Mouse (Mus musculus) liver, embryonic 16.5 days (tissue): ENCODE data around the gene Bace1. TPM values are rescaled to one million over a fixed set of nuclear protein-coding genes. Genes with fewer than 3 reads are reported as not detected.
A peak's percentile ranks its signal among the peaks of the same experiment; 100 is the strongest.

Source experiments
- ATAC-seq: fragments of 200-750 bp; cut with Nextera tagmentation; 2 replicates; pipeline ENCODE4 v1.8.0; 2017; ENCODE audit warnings: low read depth, mild to moderate bottlenecking, moderate number of reproducible peaks, moderate library complexity
- H3K27ac ChIP-seq: fragments of 300-500 bp; sonication (generic); 2 replicates; pipeline ENCODE4 v1.5.1; 2014; ENCODE audit warnings: mild to moderate bottlenecking, low read length
- H3K27me3 ChIP-seq: fragments of 300-500 bp; sonication (generic); 2 replicates; pipeline ENCODE4 v1.6.1; 2014; ENCODE audit warnings: low read depth, low read length, mixed read lengths; ENCODE audit not compliant: control insufficient read depth, insufficient read depth
- H3K36me3 ChIP-seq: fragments of 300-500 bp; sonication (generic); 2 replicates; pipeline ENCODE4 v1.6.1; 2014; ENCODE audit warnings: mild to moderate bottlenecking; ENCODE audit not compliant: control insufficient read depth, insufficient read depth
- H3K4me1 ChIP-seq: fragments of 300-500 bp; sonication (generic); 2 replicates; pipeline ENCODE4 v1.6.1; 2014; ENCODE audit warnings: low read depth, low read length, mixed read lengths; ENCODE audit not compliant: control insufficient read depth
- H3K4me2 ChIP-seq: fragments of 300-500 bp; sonication (generic); 2 replicates; pipeline ENCODE4 v1.6.1; 2014; ENCODE audit warnings: low read depth, low read length, mixed read lengths
- H3K4me3 ChIP-seq: fragments of 300-500 bp; sonication (generic); 2 replicates; pipeline ENCODE4 v1.5.1; 2014; ENCODE audit warnings: low read depth, mild to moderate bottlenecking, low read length
- H3K9ac ChIP-seq: fragments of 300-500 bp; sonication (generic); 2 replicates; pipeline ENCODE4 v1.6.1; 2014; ENCODE audit warnings: low read depth, low read length
- H3K9me3 ChIP-seq: fragments of 300-500 bp; sonication (generic); replicated peaks from 2 replicates; pipeline ENCODE4 v1.6.1; 2016; ENCODE audit warnings: low read length; ENCODE audit not compliant: control insufficient read depth
- WGBS: fragments of 180-500 bp; shearing (Covaris S2); extraction: QIAGEN DNeasy Blood & Tissue Kit; methylation state at CpG from one replicate; pipeline ENCODE4 v1.1.7; 2014; ENCODE audit not compliant: insufficient replicate concordance; 5-methylcytosine and 5-hydroxymethylcytosine counted together
- polyA plus RNA-seq: library from polyadenylated mRNA; unstranded; fragments of >200 nt; fragmentation: Nextera tagmentation; extraction: Ambion mirVana; gene quantifications from 2 replicates; pipeline ENCODE4 v1.2.1, GENCODE M21; 2015

Bace1 gene
- polyA plus RNA-seq, 1 experiment from 2014 or later, result 9.3 TPM

DNA sequence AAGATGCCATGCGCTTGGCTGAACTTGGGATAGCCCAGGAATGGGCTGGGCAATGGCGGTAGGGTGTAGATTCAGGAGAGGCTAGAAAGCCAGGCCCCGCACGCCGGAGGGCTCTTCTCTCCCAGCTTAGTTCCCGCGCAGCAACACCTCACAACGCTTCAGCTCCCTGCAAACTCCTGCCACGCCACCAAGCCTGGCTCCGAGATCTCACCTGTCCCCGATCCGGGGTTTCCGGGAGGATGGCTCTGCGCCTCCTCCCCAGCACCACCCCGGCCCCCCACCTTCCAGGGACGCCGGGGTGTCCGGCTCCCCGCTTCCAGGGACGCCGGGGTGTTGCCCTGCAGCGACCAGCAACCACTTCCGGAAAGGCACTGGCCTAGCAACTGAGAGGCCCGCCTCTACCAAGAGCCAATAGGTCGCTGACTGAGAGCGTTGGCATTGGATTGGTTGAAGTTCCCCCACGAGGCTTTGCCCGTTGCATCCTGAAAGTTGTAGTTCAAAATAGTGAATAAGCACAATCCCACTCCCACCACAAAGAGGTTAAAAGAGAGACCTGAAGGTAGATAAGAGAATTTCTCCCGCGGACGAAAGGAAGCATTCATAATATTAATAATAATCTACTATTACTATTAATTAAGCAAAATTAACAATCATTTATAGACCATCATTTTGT lies 10.0 kb upstream of the Bace1 start, which contains the start of gene Cep164:
Gene Cep164 (minus strand): TSS at position 401 of the 673 bp plus-strand sequence.
- no peaks in the 10 kb centered on the region for H3K36me3 ChIP-seq
- under 1% methylated on average over 31 of the region's 31 CpGs for WGBS
- H3K9me3 ChIP-seq, result no peaks in the 10 kb centered on the region
- peak within 1 kb of the TSS; percentile 70 for H3K9ac ChIP-seq
- H3K4me3 ChIP-seq, result peak within 1 kb of the TSS; percentile 84
- peak within 1 kb of the TSS; percentile 89 for H3K4me2 ChIP-seq
- no peaks in the 10 kb centered on the region for H3K27me3 ChIP-seq
- peak; percentile 98 for ATAC-seq
- H3K27ac ChIP-seq, result no peak within 1 kb of the TSS
- H3K4me1 ChIP-seq, result peaks cover 9% of the 10 kb centered on the region

DNA sequence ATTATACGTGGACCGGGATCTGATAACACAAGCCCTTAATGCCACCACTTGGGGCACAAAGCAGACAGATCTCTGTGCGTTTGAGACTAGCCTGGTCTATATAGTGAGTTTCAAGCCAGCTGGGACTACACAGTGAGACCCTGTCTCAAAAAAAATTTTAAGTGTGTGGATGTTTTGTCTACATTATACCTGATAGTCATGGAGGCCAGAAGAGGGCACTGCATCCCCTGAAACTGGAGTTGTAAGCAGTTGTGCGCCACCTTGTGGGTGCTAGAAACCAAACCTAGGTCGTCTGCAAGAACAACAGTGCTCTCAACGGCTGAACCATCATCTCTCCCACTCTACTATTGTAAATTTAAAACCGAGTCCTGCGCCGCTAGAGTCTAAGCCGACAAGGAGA lies 9.3 kb upstream of the Bace1 start:
- no peaks in the 10 kb centered on the region for H3K9me3 ChIP-seq
- H3K27me3 ChIP-seq, result no peaks in the 10 kb centered on the region
- H3K4me3 ChIP-seq, result peak overlapping the region; percentile 84
- H3K4me1 ChIP-seq, result peaks cover 9% of the 10 kb centered on the region
- WGBS, result 25% methylated on average over 10 of the region's 10 CpGs
- peak overlapping the region; percentile 19; the same call in 1 of the 2 replicates for H3K9ac ChIP-seq
- no peaks in the 10 kb centered on the region for H3K36me3 ChIP-seq
- ATAC-seq, result peak; percentile 27; the same call in 1 of the 2 replicates
- H3K27ac ChIP-seq, result no peak overlapping the region
- H3K4me2 ChIP-seq, result peak overlapping the region; percentile 89

DNA sequence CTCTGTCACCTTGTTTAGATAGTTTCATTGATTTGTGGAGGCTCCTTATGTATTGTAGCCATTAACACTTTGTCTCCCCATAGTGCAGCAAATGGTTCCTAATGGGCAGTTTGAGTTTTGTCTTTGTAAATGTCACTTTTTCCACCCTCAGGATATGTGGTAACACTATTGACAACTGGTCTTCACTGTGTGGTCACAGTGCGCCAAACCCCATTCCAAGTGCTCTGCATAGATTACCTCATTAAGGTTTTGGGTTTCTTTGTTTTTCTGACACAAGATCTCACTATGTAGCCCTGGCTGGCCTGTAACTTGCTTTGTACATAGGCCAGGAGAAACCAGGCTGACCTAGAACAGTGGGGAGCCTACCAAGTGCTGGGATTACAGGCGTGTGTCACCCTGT lies 5.5 kb upstream of the Bace1 start:
- Histone ChIP-seq H3K4me1 (peaks cover 2% of the 10 kb centered on the region), H3K9me3 (no peaks in the 10 kb centered on the region), H3K36me3 (no peaks in the 10 kb centered on the region), H3K27ac (no peak overlapping the region), H3K4me3 (no peak overlapping the region), H3K4me2 (no peak overlapping the region), H3K9ac (no peak overlapping the region), H3K27me3 (no peaks in the 10 kb centered on the region; the same call in 1 of the 2 replicates)
- no peak for ATAC-seq
- 64% methylated on average over 2 of the region's 2 CpGs for WGBS

DNA sequence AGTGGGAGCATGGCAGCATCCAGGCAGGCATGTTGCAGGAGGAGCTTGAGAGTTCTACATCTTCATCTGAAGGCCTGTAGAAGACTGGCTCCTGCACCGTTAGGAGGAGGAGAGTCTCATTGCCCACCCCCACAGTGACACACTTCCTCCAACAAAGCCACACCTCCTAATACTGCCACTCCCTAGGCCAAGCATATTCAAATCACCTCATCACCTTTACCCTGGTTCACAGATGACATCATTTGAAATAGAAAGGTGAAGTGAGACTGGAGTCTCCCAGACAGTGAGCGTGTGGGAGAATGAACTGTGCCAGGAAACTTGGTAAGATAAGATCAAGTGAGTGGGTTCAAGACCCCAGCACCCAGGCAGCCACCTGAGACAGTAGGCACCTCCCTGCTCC lies 4.9 kb upstream of the Bace1 start:
- Histone ChIP-seq H3K4me1 (peaks cover 2% of the 10 kb centered on the region), H3K9me3 (no peaks in the 10 kb centered on the region), H3K9ac (no peak overlapping the region), H3K27me3 (peaks cover 3% of the 10 kb centered on the region), H3K4me2 (no peak overlapping the region), H3K4me3 (no peak overlapping the region), H3K27ac (no peak overlapping the region), H3K36me3 (no peaks in the 10 kb centered on the region)
- no peak for ATAC-seq
- 55% methylated on average over 2 of the region's 2 CpGs for WGBS

DNA sequence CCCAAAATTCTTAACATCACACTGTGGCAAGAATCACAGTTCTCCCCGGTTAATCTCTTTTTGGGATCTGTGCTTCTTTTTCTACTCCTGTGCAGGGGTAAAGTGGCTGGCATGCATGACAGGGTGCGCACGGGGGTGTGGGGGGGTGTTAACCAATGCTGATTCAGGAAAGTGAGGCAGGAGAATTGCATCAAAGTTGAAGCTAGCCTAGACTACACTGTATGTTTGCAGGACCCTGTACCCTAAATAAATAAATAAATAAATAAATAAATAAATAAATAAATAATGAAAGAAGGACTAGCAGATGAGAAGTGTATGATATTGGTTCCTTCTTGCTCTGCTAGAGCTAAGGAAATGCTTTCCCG lies 329 bp upstream of the Bace1 start:
- H3K4me1 ChIP-seq, result peaks cover 5% of the 10 kb centered on the region
- H3K27ac ChIP-seq, result no peak overlapping the region
- H3K9ac ChIP-seq, result no peak overlapping the region
- no peaks in the 10 kb centered on the region for H3K9me3 ChIP-seq
- H3K4me2 ChIP-seq, result peak overlapping the region; percentile 60
- 24% methylated on average over 4 of the region's 4 CpGs for WGBS
- H3K4me3 ChIP-seq, result peak overlapping the region; percentile 67
- H3K27me3 ChIP-seq, result peaks cover 12% of the 10 kb centered on the region
- H3K36me3 ChIP-seq, result no peaks in the 10 kb centered on the region
- no peak for ATAC-seq

DNA sequence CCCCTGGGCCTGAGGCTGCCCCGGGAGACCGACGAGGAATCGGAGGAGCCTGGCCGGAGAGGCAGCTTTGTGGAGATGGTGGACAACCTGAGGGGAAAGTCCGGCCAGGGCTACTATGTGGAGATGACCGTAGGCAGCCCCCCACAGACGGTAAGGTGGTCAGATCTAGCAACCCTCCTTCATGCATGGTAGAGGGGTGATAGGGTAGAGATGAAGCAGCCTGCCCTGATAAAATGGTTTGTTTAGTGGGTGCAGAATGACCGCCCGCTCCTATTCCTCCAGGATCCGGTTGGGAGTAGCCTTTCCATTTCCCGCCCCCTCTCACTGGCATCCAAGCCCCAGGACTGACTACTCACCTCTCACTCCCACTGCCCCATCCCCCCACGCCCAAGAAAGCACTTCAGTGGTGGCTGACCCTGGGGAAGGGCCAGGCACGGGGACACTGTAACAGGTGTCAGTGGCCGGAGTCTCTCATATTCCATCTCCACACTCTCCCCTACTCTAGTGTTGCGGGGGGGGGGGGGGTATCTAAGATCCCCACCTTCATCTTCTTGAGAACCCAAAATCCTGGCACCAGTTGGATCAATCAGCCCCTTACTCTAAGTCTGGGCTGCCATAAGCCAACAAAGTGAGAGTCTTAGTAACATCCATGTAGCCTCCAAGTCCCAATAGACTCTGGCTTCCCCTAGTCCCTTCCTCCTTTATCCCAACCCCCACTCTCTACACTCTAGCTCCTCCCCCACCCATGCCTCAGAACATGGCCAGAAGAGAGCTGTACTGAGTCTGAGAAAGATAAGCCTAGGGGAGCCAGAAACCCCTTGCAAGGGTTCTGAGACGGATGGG lies 980 bp downstream of the Bace1 start:
- Histone ChIP-seq H3K27ac (no peak overlapping the region), H3K4me3 (peak overlapping the region; percentile 67), H3K9me3 (no peaks in the 10 kb centered on the region), H3K9ac (peak overlapping the region; percentile 68), H3K36me3 (no peaks in the 10 kb centered on the region), H3K4me1 (peaks cover 5% of the 10 kb centered on the region), H3K27me3 (peaks cover 12% of the 10 kb centered on the region), H3K4me2 (peak overlapping the region; percentile 60)
- 23% methylated on average over 17 of the region's 17 CpGs for WGBS
- ATAC-seq, result peak; percentile 48

DNA sequence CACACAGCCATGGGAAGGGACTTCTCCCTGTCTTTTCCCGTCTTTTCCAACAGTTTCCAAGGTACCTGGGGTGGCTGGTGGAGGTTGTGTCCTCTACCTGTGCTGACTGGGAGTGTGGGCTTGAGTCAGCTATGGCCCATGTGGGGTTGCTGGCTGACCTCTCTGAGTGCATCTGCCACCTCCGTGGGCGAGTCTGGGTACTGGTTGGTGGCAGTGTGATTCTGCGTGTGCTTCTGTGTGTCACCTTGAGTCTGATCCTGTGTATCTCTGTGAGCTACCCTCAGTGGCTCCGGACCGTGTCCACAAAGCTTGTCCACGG lies 1.6 kb downstream of the Bace1 start:
- peaks cover 12% of the 10 kb centered on the region for H3K27me3 ChIP-seq
- WGBS, result 34% methylated on average over 7 of the region's 7 CpGs
- no peak overlapping the region for H3K27ac ChIP-seq
- ATAC-seq, result 0 out of 2 replicates have a peak, but pooled peaks have one; percentile 2
- H3K9me3 ChIP-seq, result no peaks in the 10 kb centered on the region
- H3K9ac ChIP-seq, result peak overlapping the region; percentile 68
- H3K36me3 ChIP-seq, result no peaks in the 10 kb centered on the region
- H3K4me3 ChIP-seq, result peak overlapping the region; percentile 67
- peak overlapping the region; percentile 60 for H3K4me2 ChIP-seq
- peaks cover 5% of the 10 kb centered on the region for H3K4me1 ChIP-seq

DNA sequence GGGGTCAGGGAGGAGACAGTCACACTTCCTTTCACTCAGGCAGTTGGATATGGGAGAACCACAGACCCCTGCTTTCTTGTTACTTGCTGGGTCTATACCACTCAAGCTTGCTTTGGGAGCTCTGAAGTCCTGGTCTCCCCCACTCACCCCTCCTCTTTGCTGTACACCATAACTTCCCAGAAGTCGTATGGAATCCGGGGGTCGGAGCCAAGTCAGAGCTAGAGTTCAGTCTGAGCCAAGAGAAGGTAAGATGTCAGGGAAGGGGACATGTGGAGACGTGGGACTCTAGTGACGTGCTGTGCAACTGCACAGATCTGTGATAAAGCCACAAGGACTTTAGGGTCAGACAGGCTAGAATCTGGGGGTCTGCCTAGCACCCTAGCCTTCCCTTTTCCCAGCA lies 2.0 kb downstream of the Bace1 start:
- WGBS, result 39% methylated on average over 5 of the region's 5 CpGs
- no peaks in the 10 kb centered on the region for H3K9me3 ChIP-seq
- no peak for ATAC-seq
- H3K4me2 ChIP-seq, result peak overlapping the region; percentile 60
- H3K4me3 ChIP-seq, result peak overlapping the region; percentile 67
- peaks cover 12% of the 10 kb centered on the region for H3K27me3 ChIP-seq
- H3K36me3 ChIP-seq, result no peaks in the 10 kb centered on the region
- H3K4me1 ChIP-seq, result peaks cover 5% of the 10 kb centered on the region
- peak overlapping the region; percentile 68; the same call in 1 of the 2 replicates for H3K9ac ChIP-seq
- no peak overlapping the region for H3K27ac ChIP-seq

DNA sequence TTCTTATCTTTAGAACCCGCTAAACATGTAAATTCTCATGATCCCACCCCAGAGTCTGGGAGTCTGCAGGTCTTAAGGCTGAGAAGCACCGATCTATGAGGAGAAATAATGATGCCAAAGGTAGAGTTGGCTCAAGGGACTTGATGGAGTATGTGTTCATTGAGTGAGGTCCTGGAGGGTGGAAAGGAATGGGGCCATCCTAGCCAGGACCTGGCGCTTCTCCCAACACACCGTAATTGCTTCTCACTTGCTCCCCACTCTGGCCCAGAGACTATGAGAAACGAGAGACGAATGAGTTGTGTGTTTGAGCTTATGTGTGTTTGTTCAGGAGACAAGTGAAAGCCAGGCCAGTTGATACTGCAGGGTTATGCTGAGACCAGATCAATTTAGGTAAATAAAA lies 3.1 kb downstream of the Bace1 start:
- peaks cover 5% of the 10 kb centered on the region for H3K4me1 ChIP-seq
- H3K27ac ChIP-seq, result peak overlapping the region; percentile 49
- H3K27me3 ChIP-seq, result peaks cover 12% of the 10 kb centered on the region
- peak overlapping the region; percentile 60 for H3K4me2 ChIP-seq
- H3K9me3 ChIP-seq, result no peaks in the 10 kb centered on the region
- no peaks in the 10 kb centered on the region for H3K36me3 ChIP-seq
- H3K9ac ChIP-seq, result no peak overlapping the region
- H3K4me3 ChIP-seq, result peak overlapping the region; percentile 16; the same call in 1 of the 2 replicates
- peak; percentile 31; the same call in 1 of the 2 replicates for ATAC-seq
- WGBS, result 64% methylated on average over 6 of the region's 6 CpGs
